Mouse (Mus musculus) activated CD4-positive, CD25-positive, alpha-beta regulatory T cell, adult 4 months (primary cell): ENCODE results near the gene Ralgds. TPM values are rescaled to one million over a fixed set of nuclear protein-coding genes. Genes with fewer than 3 reads are reported as not detected.

ENCODE experiments used
- polyA plus RNA-seq, 2 experiments: library from polyadenylated mRNA; unstranded; fragments of 100-300 nt; shearing (Covaris generic); gene quantifications; one replicate each; pipeline ENCODE4 v1.2.1; 2017

The Ralgds gene
- polyA plus RNA-seq, 2 experiments from 2014 or later = 7.4 to 8.3 TPM

Other genes with a start within 250 kb of the Ralgds start
- gene Ppp1r26, start 66.3 kb upstream of the Ralgds start, polyA plus RNA-seq = under 1 TPM in 1 of 2 experiments, not detected in 1; 0.08 TPM
- under 1 TPM in 1 of 2 experiments, not detected in 1; 0.52 TPM for gene 1700007K13Rik, start 46.8 kb upstream of the Ralgds start, polyA plus RNA-seq
- 10 to 100 TPM; 15.7 to 17.2 TPM for gene Mrps2, start 45.1 kb upstream of the Ralgds start, polyA plus RNA-seq
- gene Gbgt1, start 16.2 kb upstream of the Ralgds start, polyA plus RNA-seq = not detected
- gene Gm10134, start 7.0 kb upstream of the Ralgds start, polyA plus RNA-seq = not detected
- gene Cel, start 50.3 kb downstream of the Ralgds start, polyA plus RNA-seq = not detected
- 10 to 100 TPM; 12.5 to 20.3 TPM for gene Gtf3c5, start 70.6 kb downstream of the Ralgds start, polyA plus RNA-seq
- under 1 TPM; 0.20 to 0.85 TPM for gene Gfi1b, start 108.9 kb downstream of the Ralgds start, polyA plus RNA-seq
- 10 to 100 TPM; 13.9 to 16.2 TPM for gene Tsc1, start 128.1 kb downstream of the Ralgds start, polyA plus RNA-seq
- gene Spaca9, start 186.6 kb downstream of the Ralgds start, polyA plus RNA-seq = 1 to 10 TPM in 1 of 2 experiments, not detected in 1; 1.4 TPM
- not detected for gene Ak8, start 187.0 kb downstream of the Ralgds start, polyA plus RNA-seq